In genomic region chr2:157432476-157432875, GRCm38 (mm10) we compare ENCODE assay signal across 8 mouse cellular contexts. TPM values are rescaled to one million over a fixed set of nuclear protein-coding genes. Genes with fewer than 3 reads are reported as not detected.
DNase-seq lines count a peak whose midpoint lies in the region; ATAC-seq and TF ChIP-seq lines count a peak whose summit lies in the region.
"Had no signal": no experiment of that assay in that cellular context is flagged by ENCODE, and none has a peak within 500 bp of the region (broad histone marks: within the 10 kb centered on the region; RNA-seq: fewer than 3 reads in every experiment).

No protein-coding gene starts in this region.

- peak overlapping the region; percentile 83 for H3K27ac ChIP-seq in kidney, embryonic 15.5 days
- no peak overlapping the region for H3K27ac ChIP-seq in kidney, embryonic 14.5 days (ENCODE audit: low read depth, low read length)
- 0 out of 2 replicates have a peak overlapping the region, but pooled peaks have one; percentile 13 for H3K27ac ChIP-seq in heart, postnatal 0 days (ENCODE audit: low read depth)
- peak overlapping the region; percentile 50; the same call in 1 of the 2 replicates for H3K27ac ChIP-seq in midbrain, embryonic 12.5 days (replicated peaks)
- H3K27ac ChIP-seq in liver, embryonic 11.5 days (ENCODE audit: low read depth, low read length): no peak overlapping the region

- WGBS in kidney, embryonic 15.5 days: 74% methylated on average over 9 of the region's 9 CpGs
- WGBS in kidney, embryonic 14.5 days: 89% methylated on average over 9 of the region's 9 CpGs
- 56% methylated on average over 9 of the region's 9 CpGs for WGBS in heart, postnatal 0 days
- 77% methylated on average over 9 of the region's 9 CpGs for WGBS in midbrain, embryonic 12.5 days
- 79% methylated on average over 9 of the region's 9 CpGs for WGBS in liver, embryonic 11.5 days

- TF ChIP-seq CTCF in heart, postnatal 0 days (IDR thresholded peaks at IDR 0.05; ENCODE audit: low read depth): no peak

- no peaks in the 10 kb centered on the region for H3K9me3 ChIP-seq in kidney, embryonic 15.5 days (replicated peaks)
- no peaks in the 10 kb centered on the region for H3K9me3 ChIP-seq in kidney, embryonic 14.5 days (ENCODE audit: control insufficient read depth, low read length)
- no peaks in the 10 kb centered on the region for H3K9me3 ChIP-seq in heart, postnatal 0 days (replicated peaks; ENCODE audit: control insufficient read depth, low read length)
- H3K9me3 ChIP-seq in midbrain, embryonic 12.5 days: no peaks in the 10 kb centered on the region
- no peaks in the 10 kb centered on the region for H3K9me3 ChIP-seq in liver, embryonic 11.5 days (ENCODE audit: control insufficient read depth, low read length)

- no peaks in the 10 kb centered on the region for H3K27me3 ChIP-seq in kidney, embryonic 15.5 days
- H3K27me3 ChIP-seq in kidney, embryonic 14.5 days (ENCODE audit: control insufficient read depth, insufficient read depth, low read length): no peaks in the 10 kb centered on the region
- H3K27me3 ChIP-seq in heart, postnatal 0 days (ENCODE audit: control insufficient read depth, insufficient read depth, low read length): no peaks in the 10 kb centered on the region
- H3K27me3 ChIP-seq in midbrain, embryonic 12.5 days: no peaks in the 10 kb centered on the region
- H3K27me3 ChIP-seq in liver, embryonic 11.5 days (replicated peaks; ENCODE audit: control insufficient read depth, insufficient read depth, low read length): no peaks in the 10 kb centered on the region

- H3K4me2 ChIP-seq in kidney, embryonic 15.5 days: no peak overlapping the region
- H3K4me2 ChIP-seq in kidney, embryonic 14.5 days (replicated peaks; ENCODE audit: low read depth, low read length): no peak overlapping the region
- H3K4me2 ChIP-seq in heart, postnatal 0 days (ENCODE audit: low read depth, low read length): no peak overlapping the region
- no peak overlapping the region for H3K4me2 ChIP-seq in midbrain, embryonic 12.5 days (replicated peaks)
- H3K4me2 ChIP-seq in liver, embryonic 11.5 days: no peak overlapping the region

- TF ChIP-seq EP300 in heart, postnatal 0 days (IDR thresholded peaks at IDR 0.05; ENCODE audit: low read depth): no peak

- no peak for ATAC-seq in kidney, embryonic 15.5 days (replicated peaks; ENCODE audit: low FRiP score)
- no peak for ATAC-seq in kidney, embryonic 14.5 days (ENCODE audit: low FRiP score, low TSS enrichment)
- no peak for ATAC-seq in heart, postnatal 0 days (ENCODE audit: insufficient read depth, low read depth)
- ATAC-seq in midbrain, embryonic 12.5 days (ENCODE audit: low FRiP score, low read depth): no peak; the same call in 1 of the 2 replicates
- ATAC-seq in liver, embryonic 11.5 days (replicated peaks; ENCODE audit: low FRiP score): no peak

- no peak overlapping the region for H3K9ac ChIP-seq in kidney, embryonic 15.5 days
- H3K9ac ChIP-seq in kidney, embryonic 14.5 days (ENCODE audit: low read depth, low read length): no peak overlapping the region
- H3K9ac ChIP-seq in heart, postnatal 0 days (replicated peaks; ENCODE audit: low read depth, low read length): no peak overlapping the region; the same call in 1 of the 2 replicates
- no peak overlapping the region; the same call in 1 of the 2 replicates for H3K9ac ChIP-seq in midbrain, embryonic 12.5 days (replicated peaks)
- H3K9ac ChIP-seq in liver, embryonic 11.5 days (ENCODE audit: low read depth, low read length): no peak overlapping the region

- peaks cover 26% of the 10 kb centered on the region for H3K36me3 ChIP-seq in kidney, embryonic 15.5 days
- H3K36me3 ChIP-seq in kidney, embryonic 14.5 days (ENCODE audit: control insufficient read depth, insufficient read depth, low read length): peaks cover 25% of the 10 kb centered on the region; the same call in 1 of the 2 replicates
- no peaks in the 10 kb centered on the region for H3K36me3 ChIP-seq in heart, postnatal 0 days (replicated peaks; ENCODE audit: control insufficient read depth, insufficient read depth, low read length)
- H3K36me3 ChIP-seq in midbrain, embryonic 12.5 days: peaks cover 40% of the 10 kb centered on the region
- H3K36me3 ChIP-seq in liver, embryonic 11.5 days (ENCODE audit: control insufficient read depth, insufficient read depth, low read length): no peaks in the 10 kb centered on the region

- peaks cover 86% of the 10 kb centered on the region for H3K4me1 ChIP-seq in kidney, embryonic 15.5 days
- peaks cover 20% of the 10 kb centered on the region; the same call in 1 of the 2 replicates for H3K4me1 ChIP-seq in kidney, embryonic 14.5 days (ENCODE audit: control insufficient read depth, insufficient read depth, low read length)
- peaks cover 16% of the 10 kb centered on the region; the same call in 1 of the 2 replicates for H3K4me1 ChIP-seq in heart, postnatal 0 days (ENCODE audit: control insufficient read depth, insufficient read depth)
- H3K4me1 ChIP-seq in midbrain, embryonic 12.5 days: peaks cover 63% of the 10 kb centered on the region
- H3K4me1 ChIP-seq in liver, embryonic 11.5 days (replicated peaks; ENCODE audit: control insufficient read depth, insufficient read depth, low read length): peaks cover 17% of the 10 kb centered on the region; the same call in 1 of the 2 replicates

- peak; percentile 47 for DNase-seq in brain, embryonic 18.5 days (ENCODE audit: low read depth, low spot score)
- no peak for DNase-seq in heart, postnatal 0 days (ENCODE audit: low spot score)
- DNase-seq in liver, embryonic 11.5 days (ENCODE audit: low spot score): no peak
- DNase-seq in embryo, embryonic 9.5 days (ENCODE audit: extremely low spot score): no peak

- no peak overlapping the region for H3K4me3 ChIP-seq in kidney, embryonic 15.5 days (replicated peaks)
- H3K4me3 ChIP-seq in kidney, embryonic 14.5 days (ENCODE audit: low read length): no peak overlapping the region
- H3K4me3 ChIP-seq in heart, postnatal 0 days (ENCODE audit: low read depth, low read length): no peak overlapping the region
- H3K4me3 ChIP-seq in midbrain, embryonic 12.5 days: no peak overlapping the region
- H3K4me3 ChIP-seq in liver, embryonic 11.5 days (ENCODE audit: low read depth, low read length): no peak overlapping the region
- H3K4me3 ChIP-seq: myocyte had no signal

RNA-seq across cellular contexts. Expression of gene Src, which starts 14.2 kb away (rescaled TPM):
- 17.6 and 18.2 TPM in 2 replicates for polyA plus RNA-seq in kidney, embryonic 15.5 days (2015; fragmentation: Nextera tagmentation; extraction: Ambion mirVana)
- polyA plus RNA-seq in kidney, embryonic 14.5 days (2014; fragmentation: Nextera tagmentation; extraction: Ambion mirVana): 13.5 and 17.5 TPM in 2 replicates
- total RNA-seq in heart, postnatal 0 days (2014; rRNA removed; ENCODE audit: low replicate concordance): 14.2 and 15.5 TPM in 2 replicates
- polyA plus RNA-seq in heart, postnatal 0 days (2015; fragmentation: Nextera tagmentation; extraction: Ambion mirVana): 2.5 and 2.9 TPM in 2 replicates
- 33.5 and 36.6 TPM in 2 replicates for polyA plus RNA-seq in midbrain, embryonic 12.5 days (2016; fragmentation: Nextera tagmentation; extraction: Ambion mirVana)
- polyA plus RNA-seq in liver, embryonic 11.5 days (2014; fragmentation: Nextera tagmentation; extraction: Ambion mirVana): 4.4 and 4.8 TPM in 2 replicates

Comparison
In these comparisons a context has a peak if more than half of its experiments do, and no peak if none do; other contexts are left out.
1. H3K27ac ChIP-seq: peak in kidney, embryonic 15.5 days (single experiment), heart, postnatal 0 days (single experiment) and midbrain, embryonic 12.5 days (single experiment); none in kidney, embryonic 14.5 days (single experiment) and liver, embryonic 11.5 days (single experiment).